12 mouse cellular contexts compared by ENCODE assay signal in the genomic region with DNA sequence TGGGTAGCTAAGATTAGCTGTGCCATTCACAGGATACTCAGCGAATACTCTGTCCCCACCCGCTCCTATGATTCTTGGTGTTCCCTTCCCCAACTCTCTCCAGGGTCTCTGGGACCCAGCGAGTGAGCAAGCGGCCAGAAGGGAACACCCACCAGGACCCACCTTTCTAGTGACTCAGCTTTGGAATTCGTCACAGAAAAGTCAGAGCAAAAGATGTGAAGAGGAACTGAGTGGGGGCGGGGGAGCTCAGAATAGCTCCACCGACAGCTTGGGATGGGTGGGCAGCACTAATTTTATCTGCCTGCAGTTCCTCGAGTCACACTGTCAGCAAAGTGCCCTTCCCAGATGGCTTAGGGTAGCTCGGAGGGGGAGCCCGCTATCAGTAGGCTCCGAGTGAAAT.
DNase-seq lines count a peak whose midpoint lies in the region; ATAC-seq and TF ChIP-seq lines count a peak whose summit lies in the region.
"Had no signal": no experiment of that assay in that cellular context is flagged by ENCODE, and none has a peak within 500 bp of the region (broad histone marks: within the 10 kb centered on the region; RNA-seq: fewer than 3 reads in every experiment).

No protein-coding gene starts in this region.

- no peak overlapping the region for H3K4me2 ChIP-seq in hindbrain, embryonic 11.5 days (replicated peaks; ENCODE audit: low read depth, low read length)

- peak overlapping the region; percentile 83 for H3K27ac ChIP-seq in heart, embryonic 10.5 days
- H3K27ac ChIP-seq in cortical plate, adult 2 months (ENCODE audit: insufficient read depth, low read length), result peak overlapping the region; percentile 31
- peak overlapping the region; percentile 29; the same call in 1 of the 2 replicates for H3K27ac ChIP-seq in olfactory bulb, adult 2 months (ENCODE audit: insufficient read depth, low read depth, low read length)
- no peak overlapping the region for H3K27ac ChIP-seq in hindbrain, embryonic 11.5 days (ENCODE audit: low read depth, low read length)
- H3K27ac ChIP-seq in midbrain, embryonic 10.5 days (replicated peaks), result no peak overlapping the region

- H3K9ac ChIP-seq in hindbrain, embryonic 11.5 days (ENCODE audit: low read depth, low read length), result no peak overlapping the region

- H3K9me3 ChIP-seq in heart, embryonic 10.5 days, result no peaks in the 10 kb centered on the region
- H3K9me3 ChIP-seq in hindbrain, embryonic 11.5 days (ENCODE audit: control insufficient read depth, low read length), result no peaks in the 10 kb centered on the region
- H3K9me3 ChIP-seq in midbrain, embryonic 10.5 days (replicated peaks), result no peaks in the 10 kb centered on the region

- no peak for TF ChIP-seq CTCF in cortical plate, adult 2 months (IDR thresholded peaks at IDR 0.05; ENCODE audit: extremely low read depth, insufficient read depth, low read length)
- no peak for TF ChIP-seq CTCF in olfactory bulb, adult 2 months (IDR thresholded peaks at IDR 0.05; ENCODE audit: insufficient read depth, low read depth, low read length)

- no peaks in the 10 kb centered on the region for H3K36me3 ChIP-seq in heart, embryonic 10.5 days
- H3K36me3 ChIP-seq in hindbrain, embryonic 11.5 days (ENCODE audit: control insufficient read depth, insufficient read depth, low read length), result no peaks in the 10 kb centered on the region
- H3K36me3 ChIP-seq in midbrain, embryonic 10.5 days, result no peaks in the 10 kb centered on the region

- WGBS in heart, embryonic 10.5 days, result 20% methylated on average over 11 of the region's 11 CpGs
- WGBS in olfactory bulb, adult 2 months, result 45% methylated on average over 11 of the region's 11 CpGs
- WGBS in hindbrain, embryonic 11.5 days, result 73% methylated on average over 11 of the region's 11 CpGs
- WGBS in midbrain, embryonic 10.5 days, result 75% methylated on average over 11 of the region's 11 CpGs

- DNase-seq in heart, embryonic 10.5 days (ENCODE audit: low spot score), result no peak
- no peak for DNase-seq in heart, postnatal 25 days (ENCODE audit: low spot score)
- peak; percentile 44 to 50 for DNase-seq in layer of hippocampus, postnatal 14 days (ENCODE audit: low spot score in 2 of 2)
- no peak for DNase-seq in hindbrain, embryonic 11.5 days (ENCODE audit: low spot score)
- no peak for DNase-seq in spleen, adult 18-20 months
- DNase-seq in midbrain, embryonic 10.5 days (ENCODE audit: low spot score), result no peak
- DNase-seq: cerebellum, adult 18-20 months; gastrocnemius, postnatal 25 days; lung, postnatal 4 days had no signal

- H3K4me1 ChIP-seq in heart, embryonic 10.5 days, result peaks cover 77% of the 10 kb centered on the region
- H3K4me1 ChIP-seq in cortical plate, adult 2 months (ENCODE audit: control insufficient read depth, insufficient read depth, low read length), result peaks cover 11% of the 10 kb centered on the region
- peaks cover 23% of the 10 kb centered on the region for H3K4me1 ChIP-seq in olfactory bulb, adult 2 months (ENCODE audit: control insufficient read depth, insufficient read depth, low read length)
- no peaks in the 10 kb centered on the region for H3K4me1 ChIP-seq in hindbrain, embryonic 11.5 days (replicated peaks; ENCODE audit: control insufficient read depth, insufficient read depth, low read length)
- H3K4me1 ChIP-seq in midbrain, embryonic 10.5 days, result peaks cover 12% of the 10 kb centered on the region

- no peak for TF ChIP-seq POLR2A in cortical plate, adult 2 months (IDR thresholded peaks at IDR 0.05; ENCODE audit: extremely low read depth, insufficient read depth, low read length)
- no peak for TF ChIP-seq POLR2A in olfactory bulb, adult 2 months (IDR thresholded peaks at IDR 0.05; ENCODE audit: insufficient read depth, low read depth, low read length)

- no peak for ATAC-seq in hindbrain, embryonic 11.5 days (ENCODE audit: low FRiP score)
- ATAC-seq: midbrain, embryonic 16.5 days had no signal

- intact Hi-C loops in heart, postnatal 25 days (cut with DNase I), result no loop called here

- H3K4me3 ChIP-seq in heart, embryonic 10.5 days, result peak overlapping the region; percentile 24; the same call in 1 of the 2 replicates
- H3K4me3 ChIP-seq in cortical plate, adult 2 months (ENCODE audit: insufficient read depth, low read length), result no peak overlapping the region
- no peak overlapping the region for H3K4me3 ChIP-seq in olfactory bulb, adult 2 months (ENCODE audit: insufficient read depth, low read depth, low read length)
- no peak overlapping the region for H3K4me3 ChIP-seq in hindbrain, embryonic 11.5 days (ENCODE audit: low read depth, low read length)
- no peak overlapping the region for H3K4me3 ChIP-seq in midbrain, embryonic 10.5 days

- H3K27me3 ChIP-seq in heart, embryonic 10.5 days (ENCODE audit: insufficient read depth, poor library complexity, severe bottlenecking), result no peaks in the 10 kb centered on the region
- H3K27me3 ChIP-seq in hindbrain, embryonic 11.5 days (ENCODE audit: control insufficient read depth, insufficient read depth, low read length), result no peaks in the 10 kb centered on the region
- H3K27me3 ChIP-seq in midbrain, embryonic 10.5 days (ENCODE audit: low read depth, poor library complexity, severe bottlenecking), result no peaks in the 10 kb centered on the region

Comparison
In these comparisons a context has a peak if more than half of its experiments do, and no peak if none do; other contexts are left out.
1. DNase-seq: peak in layer of hippocampus, postnatal 14 days (2 of 2); none in heart, embryonic 10.5 days (single experiment), heart, postnatal 25 days (single experiment), hindbrain, embryonic 11.5 days (single experiment), spleen, adult 18-20 months (0 of 2) and midbrain, embryonic 10.5 days (single experiment).
2. H3K27ac ChIP-seq: peak in heart, embryonic 10.5 days (single experiment), cortical plate, adult 2 months (single experiment) and olfactory bulb, adult 2 months (single experiment); none in hindbrain, embryonic 11.5 days (single experiment) and midbrain, embryonic 10.5 days (single experiment).